Mouse (Mus musculus): ENCODE results near the gene Fmod. TPM values are rescaled to one million over a fixed set of nuclear protein-coding genes. Genes with fewer than 3 reads are reported as not detected.

Gene Fmod
- polyA plus RNA-seq, 1 experiment = 12.4 TPM

- Histone ChIP-seq H3K4me3 (ENCODE audit: extremely low read depth, insufficient read depth, insufficient read length) (no peak overlapping the region), H3K36me3 (ENCODE audit: control insufficient read depth, insufficient read depth, low read length) (peaks cover 26% of the 10 kb centered on the region), H3K4me1 (ENCODE audit: control insufficient read depth, insufficient read depth, insufficient read length) (peaks cover 38% of the 10 kb centered on the region), H3K27ac (ENCODE audit: insufficient read depth, low read length) (peak overlapping the region; percentile 67), H3K27me3 (ENCODE audit: control insufficient read depth, insufficient read depth, low read length) (no peaks in the 10 kb centered on the region)
- no peak for TF ChIP-seq POLR2A (IDR thresholded peaks at IDR 0.05; ENCODE audit: low read depth, low read length)
- TF ChIP-seq CTCF (IDR thresholded peaks at IDR 0.05; ENCODE audit: extremely low read depth, insufficient read depth, insufficient read length, insufficient replicate concordance) = no peak
- DNase-seq (ENCODE audit: low read depth in 1 of 2, low spot score in 2 of 2) = no peak
- 74% methylated on average over 1 of the region's 1 CpGs for WGBS
Measured at GRCm38 (mm10) chr1:134073658-134074057, 36.6 kb downstream of the Fmod start.

- TF ChIP-seq CTCF (IDR thresholded peaks at IDR 0.05; ENCODE audit: extremely low read depth, insufficient read depth, insufficient read length, insufficient replicate concordance) (no peak), POLR2A (IDR thresholded peaks at IDR 0.05; ENCODE audit: low read depth, low read length) (no peak)
- no peak overlapping the region for H3K27ac ChIP-seq (ENCODE audit: insufficient read depth, low read length)
- no peaks in the 10 kb centered on the region for H3K27me3 ChIP-seq (ENCODE audit: control insufficient read depth, insufficient read depth, low read length)
- WGBS = 84% methylated on average over 3 of the region's 3 CpGs
- H3K4me1 ChIP-seq (ENCODE audit: control insufficient read depth, insufficient read depth, insufficient read length) = peaks cover 35% of the 10 kb centered on the region
- DNase-seq (ENCODE audit: low read depth in 1 of 2, low spot score in 2 of 2) = no peak
- no peak overlapping the region for H3K4me3 ChIP-seq (ENCODE audit: extremely low read depth, insufficient read depth, insufficient read length)
- peaks cover 26% of the 10 kb centered on the region for H3K36me3 ChIP-seq (ENCODE audit: control insufficient read depth, insufficient read depth, low read length)
Measured at GRCm38 (mm10) chr1:134074184-134074583, 37.1 kb downstream of the Fmod start.

DNA sequence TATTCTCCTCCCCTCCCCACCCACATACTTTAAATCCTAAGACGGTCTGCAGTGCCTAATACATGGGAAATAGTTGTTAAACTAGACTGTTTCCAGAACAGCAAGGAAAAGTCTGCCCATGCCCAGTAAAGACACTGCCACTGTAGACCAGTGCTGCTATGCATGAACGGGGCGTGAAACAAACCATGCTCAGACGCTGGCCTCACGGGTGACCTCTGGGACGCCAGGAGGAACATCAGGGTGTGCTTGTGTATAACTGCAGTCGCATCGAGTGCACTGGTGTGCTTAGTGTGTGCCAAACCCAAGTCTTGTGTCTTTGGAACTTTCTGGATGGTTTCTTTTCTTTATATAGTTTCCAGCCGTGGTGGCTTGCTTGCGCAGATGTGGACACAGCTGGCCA lies 37.6 kb downstream of the Fmod start:
- H3K27ac ChIP-seq (ENCODE audit: insufficient read depth, low read length) = no peak overlapping the region
- no peak for DNase-seq (ENCODE audit: low read depth in 1 of 2, low spot score in 2 of 2)

GRCm38 (mm10) chr1:134075532-134075931 lies 38.5 kb downstream of the Fmod start:
- H3K4me1 ChIP-seq (ENCODE audit: control insufficient read depth, insufficient read depth, insufficient read length) = peaks cover 39% of the 10 kb centered on the region
- peaks cover 26% of the 10 kb centered on the region for H3K36me3 ChIP-seq (ENCODE audit: control insufficient read depth, insufficient read depth, low read length)
- TF ChIP-seq CTCF (IDR thresholded peaks at IDR 0.05; ENCODE audit: extremely low read depth, insufficient read depth, insufficient read length, insufficient replicate concordance) (no peak), POLR2A (IDR thresholded peaks at IDR 0.05; ENCODE audit: low read depth, low read length) (no peak)
- peak overlapping the region; percentile 24 for H3K4me3 ChIP-seq (ENCODE audit: extremely low read depth, insufficient read depth, insufficient read length)
- 81% methylated on average over 8 of the region's 8 CpGs for WGBS
- peak overlapping the region; percentile 18; the same call in 1 of the 2 replicates for H3K27ac ChIP-seq (ENCODE audit: insufficient read depth, low read length)
- no peak for DNase-seq (ENCODE audit: low read depth in 1 of 2, low spot score in 2 of 2)
- no peaks in the 10 kb centered on the region for H3K27me3 ChIP-seq (ENCODE audit: control insufficient read depth, insufficient read depth, low read length)

More for the DNA sequence above, 37.6 kb downstream of the Fmod start:
- 76% methylated on average over 10 of the region's 10 CpGs for WGBS
- Histone ChIP-seq H3K4me3 (ENCODE audit: extremely low read depth, insufficient read depth, insufficient read length) (no peak overlapping the region), H3K4me1 (ENCODE audit: control insufficient read depth, insufficient read depth, insufficient read length) (peaks cover 35% of the 10 kb centered on the region), H3K36me3 (ENCODE audit: control insufficient read depth, insufficient read depth, low read length) (peaks cover 26% of the 10 kb centered on the region), H3K27me3 (ENCODE audit: control insufficient read depth, insufficient read depth, low read length) (no peaks in the 10 kb centered on the region)
- TF ChIP-seq CTCF (IDR thresholded peaks at IDR 0.05; ENCODE audit: extremely low read depth, insufficient read depth, insufficient read length, insufficient replicate concordance) = no peak
- no peak for TF ChIP-seq POLR2A (IDR thresholded peaks at IDR 0.05; ENCODE audit: low read depth, low read length)

GRCm38 (mm10) chr1:134076789-134077188 lies 39.7 kb downstream of the Fmod start:
- Histone ChIP-seq H3K4me3 (ENCODE audit: extremely low read depth, insufficient read depth, insufficient read length) (peak overlapping the region; percentile 55), H3K4me1 (ENCODE audit: control insufficient read depth, insufficient read depth, insufficient read length) (peaks cover 30% of the 10 kb centered on the region), H3K36me3 (ENCODE audit: control insufficient read depth, insufficient read depth, low read length) (peaks cover 26% of the 10 kb centered on the region), H3K27me3 (ENCODE audit: control insufficient read depth, insufficient read depth, low read length) (no peaks in the 10 kb centered on the region), H3K27ac (ENCODE audit: insufficient read depth, low read length) (peak overlapping the region; percentile 43)
- TF ChIP-seq POLR2A (IDR thresholded peaks at IDR 0.05; ENCODE audit: low read depth, low read length) = no peak
- no peak for TF ChIP-seq CTCF (IDR thresholded peaks at IDR 0.05; ENCODE audit: extremely low read depth, insufficient read depth, insufficient read length, insufficient replicate concordance)
- DNase-seq (ENCODE audit: low read depth in 1 of 2, low spot score in 2 of 2) = no peak
- 60% methylated on average over 2 of the region's 2 CpGs for WGBS

DNA sequence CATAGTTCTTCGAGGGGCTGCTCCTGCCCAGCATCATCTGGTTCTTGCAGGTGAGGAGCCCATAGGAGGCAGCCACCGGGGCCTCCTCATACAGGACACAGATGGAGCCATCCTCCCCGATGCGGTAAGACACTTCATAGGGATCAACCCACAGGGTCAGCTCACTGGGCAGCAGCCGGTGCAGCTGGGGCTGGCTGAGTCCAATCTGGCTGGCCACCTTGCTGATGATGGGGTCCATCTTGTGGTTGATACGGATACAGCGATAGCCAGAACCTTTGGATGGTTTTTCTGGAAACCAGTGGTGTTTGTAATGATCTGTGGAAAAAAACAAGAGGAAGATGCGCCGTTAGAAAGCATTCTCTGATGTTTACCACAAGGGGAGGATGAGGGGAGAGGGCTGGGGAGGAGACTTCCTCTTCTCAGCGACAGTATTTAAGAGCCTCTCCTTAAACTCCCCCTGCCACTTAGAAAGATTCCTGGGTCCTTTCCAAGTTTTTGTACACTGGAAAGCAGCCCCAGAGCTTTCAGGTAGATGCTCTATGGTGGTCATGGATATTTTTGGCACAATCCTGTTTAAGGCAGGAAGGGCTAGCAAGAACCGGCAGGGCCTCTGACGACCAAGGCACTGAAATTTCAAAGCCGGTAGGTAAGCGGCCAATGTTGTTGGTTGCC lies 40.5 kb downstream of the Fmod start:
- TF ChIP-seq POLR2A (IDR thresholded peaks at IDR 0.05; ENCODE audit: low read depth, low read length) = no peak
- TF ChIP-seq CTCF (IDR thresholded peaks at IDR 0.05; ENCODE audit: extremely low read depth, insufficient read depth, insufficient read length, insufficient replicate concordance) = no peak
- Histone ChIP-seq H3K27ac (ENCODE audit: insufficient read depth, low read length) (peak overlapping the region; percentile 88), H3K4me1 (ENCODE audit: control insufficient read depth, insufficient read depth, insufficient read length) (peaks cover 30% of the 10 kb centered on the region), H3K36me3 (ENCODE audit: control insufficient read depth, insufficient read depth, low read length) (peaks cover 26% of the 10 kb centered on the region), H3K4me3 (ENCODE audit: extremely low read depth, insufficient read depth, insufficient read length) (peak overlapping the region; percentile 95), H3K27me3 (ENCODE audit: control insufficient read depth, insufficient read depth, low read length) (no peaks in the 10 kb centered on the region)
- 1% methylated on average over 14 of the region's 14 CpGs for WGBS
- no peak for DNase-seq (ENCODE audit: low read depth in 1 of 2, low spot score in 2 of 2)

Measured in spleen, adult 2 months (tissue).